Mouse (Mus musculus) MEL (cell line): ENCODE data around the gene Slc38a7. TPM values are rescaled to one million over a fixed set of nuclear protein-coding genes. Genes with fewer than 3 reads are reported as not detected.

ENCODE experiments used
- DNase-seq: peaks from one replicate; pipeline ENCODE4 v3.0.0; 2011; ENCODE audit warnings: low read depth, low spot score
- H3K27ac ChIP-seq: 2 replicates; pipeline ENCODE4 v1.5.1; 2012; ENCODE audit warnings: low read depth, mild to moderate bottlenecking, control low read depth, low read length, moderate library complexity; ENCODE audit not compliant: control insufficient read depth
- H3K27me3 ChIP-seq, 2 experiments: fragments of 150-350 bp in 1 of 2; sonication (generic) in 1 of 2; 2 replicates each; pipeline ENCODE4 v1.6.1; 2012; ENCODE audit warnings: low read length in 2 of 2, mild to moderate bottlenecking in 2 of 2, improper control_type of control experiment in 1 of 2, moderate library complexity in 1 of 2; ENCODE audit not compliant: insufficient read depth in 2 of 2, control insufficient read depth in 1 of 2
- H3K36me3 ChIP-seq, 2 experiments: 2 replicates each; pipeline ENCODE4 v1.6.1; 2012 to 2014; ENCODE audit warnings: low read length in 2 of 2, improper control_type of control experiment in 1 of 2, inconsistent platforms in 1 of 2, mild to moderate bottlenecking in 1 of 2; ENCODE audit not compliant: insufficient read depth in 2 of 2, control insufficient read depth in 1 of 2
- H3K4me1 ChIP-seq, 2 experiments: fragments of 150-350 bp in 1 of 2; sonication (generic) in 1 of 2; 2 replicates each; pipeline ENCODE4 v1.6.1; 2012; ENCODE audit warnings: low read length in 2 of 2, improper control_type of control experiment in 1 of 2, mild to moderate bottlenecking in 1 of 2; ENCODE audit not compliant: insufficient read depth in 2 of 2, control insufficient read depth in 1 of 2
- H3K4me3 ChIP-seq, 2 experiments: fragments of 150-350 bp in 1 of 2; sonication (generic) in 1 of 2; 2 replicates each; pipeline ENCODE4 v1.5.1; 2012; ENCODE audit warnings: low read depth in 2 of 2, low read length in 2 of 2, mild to moderate bottlenecking in 2 of 2, moderate library complexity in 2 of 2, control low read depth in 1 of 2, improper control_type of control experiment in 1 of 2; ENCODE audit not compliant: control insufficient read depth in 1 of 2, insufficient read depth in 1 of 2
- H3K79me2 ChIP-seq: 2 replicates; pipeline ENCODE4 v1.6.1; 2012; ENCODE audit warnings: mild to moderate bottlenecking, low read length, moderate library complexity; ENCODE audit not compliant: control insufficient read depth, poor library complexity, insufficient read depth
- H3K9ac ChIP-seq: 2 replicates; pipeline ENCODE4 v1.6.1; 2012; ENCODE audit warnings: low read depth, mild to moderate bottlenecking, control low read depth, low read length, moderate library complexity; ENCODE audit not compliant: control insufficient read depth, poor library complexity, severe bottlenecking
- H3K9me3 ChIP-seq: fragments of 150-350 bp; sonication (generic); replicated peaks from 2 replicates; pipeline ENCODE4 v1.6.1; 2012; ENCODE audit warnings: mild to moderate bottlenecking, low read length, improper control_type of control experiment, moderate library complexity; ENCODE audit not compliant: insufficient read depth
- ELF1 ChIP-seq: IDR thresholded peaks from 2 replicates; pipeline ENCODE4 v1.6.1; 2014; ENCODE audit warnings: low read depth, mild to moderate bottlenecking, inconsistent platforms, low read length, improper control_type of control experiment, moderate library complexity
- EP300 ChIP-seq, 2 experiments: IDR thresholded peaks; 2 replicates each; pipeline ENCODE4 v1.6.1; 2011; ENCODE audit warnings: improper control_type of control experiment in 2 of 2, low read length in 2 of 2, low read depth in 1 of 2, mild to moderate bottlenecking in 1 of 2
- GABPA ChIP-seq: IDR thresholded peaks from 2 replicates; pipeline ENCODE4 v1.6.1; 2012; ENCODE audit warnings: low read depth, mild to moderate bottlenecking, inconsistent platforms, low read length, improper control_type of control experiment, moderate library complexity
- JUND ChIP-seq: IDR thresholded peaks from 2 replicates; pipeline ENCODE4 v1.6.1; 2011; ENCODE audit warnings: low read depth, mild to moderate bottlenecking, improper control_type of control experiment, low read length
- MAX ChIP-seq: IDR thresholded peaks from 2 replicates; pipeline ENCODE4 v1.6.1; 2011; ENCODE audit warnings: low read length, improper control_type of control experiment
- MAZ ChIP-seq: IDR thresholded peaks from 2 replicates; pipeline ENCODE4 v1.6.1; 2012; ENCODE audit warnings: low read depth, mild to moderate bottlenecking, inconsistent platforms, low read length, improper control_type of control experiment
- POLR2A ChIP-seq, 2 experiments: IDR thresholded peaks; 2 replicates each; pipeline ENCODE4 v1.6.1; 2011 to 2012; ENCODE audit warnings: low read length in 2 of 2, mild to moderate bottlenecking in 2 of 2, control low read depth in 1 of 2, improper control_type of control experiment in 1 of 2, low read depth in 1 of 2, moderate library complexity in 1 of 2; ENCODE audit not compliant: control insufficient read depth in 1 of 2, insufficient read depth in 1 of 2, poor library complexity in 1 of 2
- POLR2AphosphoS2 ChIP-seq: IDR thresholded peaks from 2 replicates; pipeline ENCODE4 v1.6.1; 2011; ENCODE audit warnings: low read length, improper control_type of control experiment
- SMC3 ChIP-seq: IDR thresholded peaks from 2 replicates; pipeline ENCODE4 v1.6.1; 2011; ENCODE audit warnings: low read depth, low read length, improper control_type of control experiment
- TAL1 ChIP-seq: IDR thresholded peaks from 2 replicates; pipeline ENCODE4 v1.6.1; 2012; ENCODE audit warnings: mild to moderate bottlenecking, inconsistent platforms, low read length, moderate library complexity, mixed read lengths
- TBP ChIP-seq: IDR thresholded peaks from 2 replicates; pipeline ENCODE4 v1.8.0; 2011; ENCODE audit warnings: low read depth, low read length, improper control_type of control experiment
- USF2 ChIP-seq, 2 experiments: IDR thresholded peaks; 2 replicates each; pipeline ENCODE4 v1.6.1; 2011 to 2012; ENCODE audit warnings: improper control_type of control experiment in 2 of 2, low read length in 2 of 2, borderline replicate concordance in 1 of 2, inconsistent platforms in 1 of 2, low read depth in 1 of 2, mild to moderate bottlenecking in 1 of 2; ENCODE audit not compliant: insufficient read depth in 1 of 2
- polyA plus RNA-seq, 2 experiments: library from polyadenylated mRNA; stranded (reverse) in 1 of 2; unstranded in 1 of 2; fragments of >175 nt in 1 of 2; fragments of >200 nt in 1 of 2; gene quantifications; 2 replicates each; pipeline versions ENCODE4 v1.2.1 to v1.2.4; 2012; ENCODE audit warnings: low replicate concordance in 2 of 2, low read depth in 1 of 2; ENCODE audit not compliant: insufficient read length in 2 of 2, insufficient read depth in 1 of 2, missing spikeins in 1 of 2
- total RNA-seq: library from RNA; depleted of rRNA; stranded (reverse); fragments of 300-350 nt; gene quantifications from 2 replicates; pipeline ENCODE4 v1.2.3, GENCODE M21; 2012

Gene Slc38a7
- total and polyA plus RNA-seq, 3 experiments: 2.5 to 6.5 TPM; not detected in 1

DNA sequence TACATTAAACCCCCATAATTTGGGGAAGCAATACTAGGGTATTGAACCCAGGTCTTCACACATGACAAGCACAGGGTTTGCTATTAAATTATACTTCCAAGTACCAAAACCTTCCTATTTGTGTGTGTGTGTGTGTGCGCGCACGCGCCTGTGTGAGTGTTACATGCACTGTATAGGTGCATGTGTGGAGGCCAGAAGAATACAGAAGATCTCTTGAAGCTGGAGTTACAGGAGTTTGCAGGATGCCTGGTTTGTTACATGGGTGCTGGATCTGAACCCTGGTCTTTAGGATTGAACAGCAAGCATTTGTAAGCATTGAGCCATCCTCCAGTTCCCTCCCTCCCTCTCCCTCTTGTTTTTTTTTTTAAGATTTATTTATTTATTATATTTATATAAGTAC is 14.1 kb downstream of the Slc38a7 start:
- no peak overlapping the region for H3K9ac ChIP-seq
- H3K4me3 ChIP-seq: no peak overlapping the region
- H3K27me3 ChIP-seq: no peaks in the 10 kb centered on the region
- TF ChIP-seq USF2 (IDR thresholded peaks at IDR 0.05; ENCODE audit: borderline replicate concordance in 1 of 2, insufficient read depth in 1 of 2, low read depth in 1 of 2, low read length in 2 of 2): no peak
- no peaks in the 10 kb centered on the region for H3K79me2 ChIP-seq
- no peak overlapping the region for H3K27ac ChIP-seq
- no peaks in the 10 kb centered on the region for H3K4me1 ChIP-seq
- H3K36me3 ChIP-seq: no peaks in the 10 kb centered on the region
- DNase-seq: no peak
- no peaks in the 10 kb centered on the region for H3K9me3 ChIP-seq

DNA sequence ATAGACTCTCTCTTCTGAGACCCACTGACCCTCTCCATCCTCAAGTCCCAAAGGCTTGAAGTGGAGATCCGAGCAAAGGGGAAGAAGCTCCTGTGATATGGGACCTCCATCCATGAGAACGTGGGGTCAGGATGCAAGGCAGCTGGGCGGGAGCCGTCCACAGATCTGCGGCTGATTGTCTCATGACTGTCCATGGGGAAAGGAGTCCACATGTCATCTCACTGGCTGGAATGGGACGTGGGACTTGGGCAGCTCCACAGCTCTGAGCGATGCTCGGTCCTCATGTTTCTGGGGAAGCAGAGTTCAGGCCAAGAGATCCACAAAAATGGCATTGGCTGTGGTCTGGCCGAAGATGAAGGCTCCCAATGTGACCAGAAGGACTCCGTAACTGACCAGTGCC is 16.1 kb downstream of the Slc38a7 start:
- H3K27me3 ChIP-seq: no peaks in the 10 kb centered on the region
- no peaks in the 10 kb centered on the region for H3K79me2 ChIP-seq
- H3K9ac ChIP-seq: no peak overlapping the region
- H3K4me1 ChIP-seq: peaks cover 0 to 10% of the 10 kb centered on the region in 2 experiments; a peak in 1 of 4 replicates
- H3K9me3 ChIP-seq: no peaks in the 10 kb centered on the region
- peaks cover 0 to 3% of the 10 kb centered on the region in 2 experiments; a peak in 2 of 4 replicates for H3K36me3 ChIP-seq
- TF ChIP-seq JUND: no peak
- no peak for TF ChIP-seq SMC3
- no peak for TF ChIP-seq POLR2AphosphoS2
- TF ChIP-seq TBP: no peak
- TF ChIP-seq ELF1: no peak
- no peak for TF ChIP-seq MAX
- no peak for TF ChIP-seq TAL1
- TF ChIP-seq POLR2A (IDR thresholded peaks at IDR 0.05; ENCODE audit: control insufficient read depth in 1 of 2, insufficient read depth in 1 of 2, low read depth in 1 of 2, low read length in 2 of 2, poor library complexity in 1 of 2): no peak
- no peak overlapping the region for H3K4me3 ChIP-seq
- no peak for DNase-seq
- no peak overlapping the region for H3K27ac ChIP-seq

- Histone ChIP-seq H3K4me3 (no peak overlapping the region), H3K9ac (no peak overlapping the region), H3K27ac (no peak overlapping the region), H3K36me3 (peaks cover 0 to 3% of the 10 kb centered on the region in 2 experiments; a peak in 2 of 4 replicates), H3K9me3 (no peaks in the 10 kb centered on the region), H3K79me2 (no peaks in the 10 kb centered on the region), H3K27me3 (no peaks in the 10 kb centered on the region), H3K4me1 (peaks cover 0 to 10% of the 10 kb centered on the region in 2 experiments; a peak in 1 of 4 replicates)
- TF ChIP-seq GABPA (no peak), EP300 (IDR thresholded peaks at IDR 0.05; ENCODE audit: low read depth in 1 of 2, low read length in 2 of 2) (no peak), TBP (no peak), MAZ (no peak)
- DNase-seq: no peak
Measured at GRCm38 (mm10) chr8:95835891-95836290, 17.4 kb downstream of the Slc38a7 start.
